Mouse (Mus musculus): ENCODE results near the gene Fmo3.

Fmo3 gene

DNA sequence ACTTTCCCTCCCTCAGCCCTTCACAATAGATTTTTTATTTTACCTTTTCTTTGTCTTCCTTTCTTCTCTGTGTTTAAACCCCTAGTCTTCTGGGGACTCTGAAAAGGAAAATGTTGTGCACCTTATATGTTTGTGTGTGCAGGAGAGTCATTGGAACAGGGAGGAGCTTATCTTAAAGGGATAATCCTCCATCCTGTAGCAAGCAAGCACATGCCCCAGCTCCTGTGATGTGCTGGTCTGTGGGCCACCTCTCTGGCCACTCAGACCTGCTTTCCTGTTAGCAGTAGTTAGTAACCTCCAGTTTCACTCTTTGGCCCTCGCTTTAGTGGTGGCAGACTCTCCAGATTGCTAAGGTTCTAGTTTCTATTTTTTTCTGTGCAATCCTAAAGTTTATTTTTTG, at the start of gene Fmo3:
Gene Fmo3 (minus strand): TSS at position 101 of the 400 bp plus-strand sequence.
- no peak for DNase-seq (ENCODE audit: low read depth, low spot score)

DNA sequence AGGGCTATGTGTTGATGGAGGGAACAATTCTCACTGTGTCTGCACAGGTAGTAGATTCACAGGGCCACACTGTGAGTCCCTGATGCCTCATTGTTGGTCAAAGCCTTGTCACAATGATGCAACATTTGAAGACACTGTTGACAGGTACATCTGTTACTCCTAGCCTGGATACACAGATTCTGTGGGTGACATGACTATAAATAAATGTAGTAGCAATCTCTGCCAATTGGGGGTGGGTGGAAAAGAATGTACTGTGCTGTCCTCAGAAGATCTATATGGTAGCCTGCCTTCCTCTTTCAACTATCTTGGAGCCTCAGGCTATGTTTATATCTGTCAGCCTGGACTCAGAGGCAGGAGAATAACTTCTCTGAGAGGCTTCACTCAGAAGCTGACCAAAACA, 38.7 kb upstream of the Fmo3 start:
- DNase-seq (ENCODE audit: low read depth, low spot score): no peak

DNA sequence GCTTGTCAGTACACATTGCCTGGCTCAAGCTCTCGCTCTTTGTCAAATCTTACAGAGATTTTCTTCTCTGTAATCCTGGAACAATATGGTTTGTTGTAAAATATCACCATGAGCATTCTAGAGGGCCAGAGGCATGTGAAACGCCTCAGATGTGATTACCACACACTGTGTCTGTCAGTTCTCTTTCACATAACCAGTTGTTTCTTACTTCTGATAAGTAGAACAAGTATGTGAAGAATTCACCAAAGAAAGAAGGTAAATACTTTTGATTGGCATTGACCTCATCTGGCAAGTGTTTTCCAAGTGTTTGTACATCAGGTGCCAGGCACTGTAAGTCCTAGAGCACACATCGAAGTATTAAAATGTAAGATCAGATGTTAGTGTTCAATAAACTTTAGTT, 24.9 kb upstream of the Fmo3 start:
- no peak for DNase-seq (ENCODE audit: low read depth, low spot score)

DNA sequence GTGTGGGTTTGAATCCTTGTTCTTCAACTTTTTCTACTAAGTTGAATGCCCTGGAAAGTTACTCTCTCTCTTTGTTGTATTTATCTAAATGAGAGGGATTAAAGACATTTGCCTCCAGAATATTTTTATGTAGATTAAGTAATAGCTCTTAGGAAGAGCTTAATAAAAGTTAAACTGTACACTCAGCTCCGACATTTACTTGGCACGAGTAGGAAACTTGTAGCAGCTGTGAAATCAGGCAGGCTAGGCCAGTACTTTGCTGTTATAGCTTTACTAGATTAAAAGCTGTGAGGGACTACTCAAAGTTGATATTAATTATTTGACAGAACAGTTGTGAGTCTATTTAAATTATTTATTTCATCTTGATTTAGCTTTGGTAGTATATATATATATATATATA, 19.2 kb upstream of the Fmo3 start:
- no peak for DNase-seq (ENCODE audit: low read depth, low spot score)

DNA sequence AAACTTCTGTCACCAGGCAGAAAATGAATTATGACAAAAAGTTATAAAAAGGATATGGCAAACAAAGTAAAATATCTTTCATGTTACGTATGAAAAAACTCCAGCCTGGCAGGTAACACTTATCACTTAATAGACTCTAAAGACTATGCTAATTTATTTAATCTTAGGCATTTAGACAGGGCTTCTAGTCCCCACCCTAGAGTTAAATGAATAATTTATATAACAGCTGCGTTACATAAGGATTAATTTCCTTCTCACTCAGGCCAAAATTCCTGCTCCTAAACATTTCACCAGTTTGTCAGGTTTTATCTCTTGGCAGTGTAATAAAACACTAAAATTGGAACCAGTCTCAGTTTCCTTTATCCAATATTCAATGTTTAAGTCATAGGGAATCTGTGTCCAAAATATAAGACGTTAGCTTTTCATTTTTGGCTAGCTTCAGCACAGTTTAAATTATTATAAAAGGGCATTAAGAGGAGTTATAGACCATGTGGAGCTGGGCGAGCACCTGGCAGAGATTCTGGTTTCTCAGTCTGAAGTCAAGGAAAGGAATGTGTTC, 17.0 kb upstream of the Fmo3 start:
- no peak for DNase-seq (ENCODE audit: low read depth, low spot score)

DNA sequence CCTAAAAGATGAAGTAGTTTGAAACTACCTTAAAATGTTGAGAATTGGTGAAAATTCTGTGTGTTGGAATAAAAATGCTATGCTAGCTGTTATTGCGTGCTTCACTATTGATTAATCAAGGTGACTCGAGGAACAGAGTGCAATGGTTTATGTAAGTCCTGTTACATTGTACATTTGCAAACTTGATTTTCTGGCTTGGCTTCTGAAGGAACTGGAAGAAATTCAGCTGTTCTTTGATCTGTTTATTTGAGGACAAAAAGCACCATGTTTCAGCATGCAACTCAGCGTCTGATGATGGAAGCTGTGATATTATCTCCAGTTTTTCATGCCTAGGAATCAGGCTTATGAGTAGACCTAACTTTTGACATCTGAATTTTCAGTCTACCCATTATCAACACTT, 3.2 kb upstream of the Fmo3 start:
- no peak for DNase-seq (ENCODE audit: low read depth, low spot score)

DNA sequence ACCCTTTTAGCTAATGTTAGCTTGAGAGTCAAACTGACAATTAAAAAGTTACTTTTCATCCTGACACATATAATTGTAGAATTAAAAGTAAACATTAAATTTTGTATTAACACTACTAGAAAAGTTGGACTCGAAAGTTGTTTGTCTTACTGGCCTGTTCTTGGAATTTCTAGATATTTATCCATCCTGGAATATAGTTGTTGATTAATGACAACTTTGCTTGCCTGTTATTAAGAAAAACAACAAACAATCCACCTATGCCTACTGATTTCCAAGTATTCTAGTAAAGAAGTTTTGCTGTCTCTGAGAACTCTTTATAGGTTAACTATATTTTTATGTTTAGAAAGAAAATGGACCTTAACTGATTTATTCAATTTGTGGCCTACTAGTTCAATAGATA, 2.4 kb upstream of the Fmo3 start:
- no peak for DNase-seq (ENCODE audit: low read depth, low spot score)

DNA sequence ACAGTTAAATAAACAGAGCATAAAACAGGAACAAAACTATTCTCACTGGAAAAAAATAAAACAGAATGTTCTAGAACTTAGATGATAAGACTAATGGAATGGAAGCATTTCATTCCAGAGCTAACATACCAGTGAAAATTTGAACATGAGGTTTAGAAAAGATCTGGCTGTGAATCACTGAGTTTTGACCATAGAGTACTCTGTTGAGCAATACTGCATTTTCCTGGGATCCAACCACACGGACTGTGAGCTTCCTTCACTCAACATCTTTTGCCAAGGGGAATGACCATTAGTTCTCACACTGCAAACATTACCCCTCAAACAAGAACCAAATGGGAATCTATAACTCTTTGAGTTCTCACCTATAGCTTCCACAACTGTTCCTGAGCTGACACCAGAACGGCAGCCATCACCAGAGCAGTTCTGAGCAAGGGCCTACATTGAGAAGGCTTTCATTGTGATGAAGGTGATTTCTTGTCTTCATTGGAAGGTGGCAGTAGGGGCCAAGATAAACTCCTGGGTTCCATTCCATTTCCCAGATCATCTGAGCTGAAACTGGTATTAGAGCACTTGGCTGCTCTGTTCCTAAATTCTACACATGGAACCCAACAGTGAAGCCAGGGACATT, 1.9 kb upstream of the Fmo3 start:
- no peak for DNase-seq (ENCODE audit: low read depth, low spot score)

DNA sequence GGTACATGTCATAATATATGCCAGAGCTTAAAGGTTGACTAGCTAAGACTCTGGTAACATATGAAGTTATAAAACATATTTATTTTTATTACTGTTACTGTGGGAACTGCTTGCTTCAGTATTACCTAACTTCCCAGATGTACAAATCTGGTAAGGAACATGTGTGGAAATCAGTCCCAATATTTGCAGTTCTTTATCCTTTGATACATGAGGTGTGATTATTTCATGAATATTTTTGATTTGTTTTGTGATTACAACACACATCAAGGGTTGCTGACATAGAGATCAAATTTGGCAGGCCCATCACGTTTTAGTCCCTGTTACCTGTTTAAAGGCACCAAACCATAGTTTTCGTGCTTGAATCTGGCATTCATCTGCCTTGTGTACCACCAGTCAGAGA, 20.8 kb downstream of the Fmo3 start:
- DNase-seq (ENCODE audit: low read depth, low spot score): no peak

DNA sequence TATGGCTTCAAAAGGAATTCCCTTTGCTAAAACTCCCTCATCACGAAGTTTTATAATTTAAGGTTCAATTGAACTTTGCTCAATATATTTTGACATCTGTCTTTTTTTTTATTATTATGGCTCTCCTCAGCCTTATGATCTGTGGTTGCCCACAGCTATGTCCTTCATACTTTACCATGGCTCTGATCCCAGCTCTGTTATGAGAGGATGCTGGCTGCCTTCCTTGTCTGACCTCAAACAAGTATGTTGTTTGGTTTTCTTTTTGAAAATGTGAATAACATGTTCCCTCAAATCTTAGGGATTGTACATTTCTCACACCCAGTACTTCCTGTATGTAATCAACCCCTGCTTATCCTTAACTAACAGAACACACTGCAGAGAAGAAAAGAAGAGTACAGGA, 26.9 kb downstream of the Fmo3 start:
- no peak for DNase-seq (ENCODE audit: low read depth, low spot score)

DNA sequence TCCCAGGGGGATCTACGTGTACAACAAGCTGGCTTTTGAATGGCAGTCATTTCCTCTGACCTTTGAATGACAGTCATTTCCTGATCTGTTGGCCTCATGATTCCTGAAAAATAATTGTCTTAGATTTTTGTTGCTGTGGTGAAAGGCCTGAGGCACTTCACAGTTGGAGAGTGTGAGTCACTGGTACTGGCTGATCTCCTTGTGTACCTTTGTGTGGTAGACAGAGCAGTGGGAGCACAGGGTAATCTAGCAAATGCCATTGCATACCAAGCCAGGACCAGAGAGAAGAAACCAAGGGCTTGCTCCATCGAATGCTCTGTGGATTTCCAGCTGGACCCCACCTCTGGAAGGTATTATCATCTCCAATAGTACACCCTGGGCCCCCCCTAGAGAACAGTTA, 31.2 kb downstream of the Fmo3 start:
- DNase-seq (ENCODE audit: low read depth, low spot score): no peak

DNA sequence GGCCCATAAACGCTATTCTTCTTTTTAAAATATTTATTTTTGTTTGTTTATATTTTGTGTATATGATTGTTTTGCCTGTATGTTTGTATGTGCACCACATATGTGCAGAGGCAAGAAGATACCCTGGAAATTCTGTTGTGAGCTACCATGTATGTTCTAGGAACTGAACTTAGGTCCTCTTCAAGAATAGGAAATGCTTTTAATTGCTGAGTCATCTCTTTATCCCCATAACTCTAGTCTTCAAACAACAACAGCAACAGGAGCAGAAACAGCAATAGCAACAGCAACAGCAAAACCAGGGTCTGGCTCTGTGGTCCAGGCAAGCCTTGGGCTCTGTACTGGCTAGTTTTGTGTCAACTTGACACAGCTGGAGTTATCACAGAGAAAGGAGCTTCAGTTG, 34.6 kb downstream of the Fmo3 start:
- no peak for DNase-seq (ENCODE audit: low read depth, low spot score)

DNA sequence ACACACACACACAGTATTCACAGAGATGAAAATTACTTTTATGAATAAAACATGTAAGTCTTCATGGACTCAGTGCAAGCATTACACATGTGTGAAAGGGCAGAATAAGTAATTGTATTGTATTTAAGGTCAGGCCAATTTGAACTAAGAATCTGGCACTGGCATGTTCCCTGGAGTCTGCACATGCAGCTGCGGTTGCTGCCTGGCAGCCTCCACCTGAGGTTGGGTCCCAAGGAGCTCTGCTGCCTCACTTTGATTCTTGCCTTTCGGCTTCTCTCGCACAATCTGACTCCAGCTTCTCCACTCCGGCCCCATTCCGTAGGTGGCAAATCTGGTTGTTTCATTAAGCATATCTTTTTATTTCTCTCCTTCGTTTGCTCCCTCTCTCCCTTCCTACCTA, 36.4 kb downstream of the Fmo3 start:
- no peak for DNase-seq (ENCODE audit: low read depth, low spot score)

DNA sequence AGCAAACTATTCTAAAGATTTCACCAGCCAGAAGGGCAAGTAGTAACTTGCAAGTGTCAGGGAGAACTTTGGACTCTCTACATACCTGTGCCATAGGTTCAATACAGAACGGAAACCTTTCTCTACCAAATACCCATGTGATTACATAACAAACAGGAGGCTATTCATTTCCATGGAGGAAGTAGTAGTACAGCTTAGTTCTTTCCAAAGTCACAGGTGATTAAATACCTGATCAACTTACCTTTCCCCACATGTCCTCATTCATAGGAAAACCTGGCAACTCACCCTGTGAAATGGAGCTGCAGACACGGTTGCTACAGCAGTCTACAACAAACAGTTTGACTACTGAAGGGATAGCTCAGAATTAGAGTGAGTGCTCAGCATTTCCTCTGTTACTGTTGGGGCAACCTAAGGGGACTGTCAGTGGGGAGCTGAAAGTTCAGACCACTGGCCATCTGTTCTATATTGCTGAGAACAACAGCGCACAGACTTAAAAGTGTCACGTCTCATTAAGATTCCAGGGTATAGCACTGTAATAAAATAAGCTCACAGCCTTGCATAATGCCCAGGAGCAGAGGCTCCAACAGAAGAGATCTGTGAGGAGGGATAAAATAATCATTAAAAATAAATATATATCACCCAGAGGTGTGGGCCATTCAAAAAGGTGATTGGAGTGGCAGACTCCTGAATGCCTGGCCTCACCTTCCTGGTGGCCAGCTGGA, 37.3 kb downstream of the Fmo3 start:
- no peak for DNase-seq (ENCODE audit: low read depth, low spot score)

DNA sequence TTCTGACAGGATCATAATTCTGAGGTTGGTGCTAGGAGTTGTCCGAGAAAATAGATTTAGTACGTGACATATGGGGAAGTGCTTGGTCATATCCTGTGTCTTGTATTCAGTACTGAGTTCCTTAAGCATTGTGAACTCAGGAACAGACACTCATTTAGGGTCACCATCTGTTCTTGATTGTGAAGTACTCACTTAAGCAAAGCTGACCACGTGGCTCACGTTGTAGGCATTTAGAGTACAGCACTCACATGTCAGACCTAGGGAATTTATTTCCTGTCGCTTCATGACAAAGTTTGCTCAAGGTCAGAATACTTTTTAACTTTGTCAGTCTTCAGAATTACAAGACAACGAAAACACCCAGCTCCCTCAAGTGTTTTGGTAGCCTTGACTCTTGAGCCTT, 40.6 kb downstream of the Fmo3 start:
- no peak for DNase-seq (ENCODE audit: low read depth, low spot score)

DNA sequence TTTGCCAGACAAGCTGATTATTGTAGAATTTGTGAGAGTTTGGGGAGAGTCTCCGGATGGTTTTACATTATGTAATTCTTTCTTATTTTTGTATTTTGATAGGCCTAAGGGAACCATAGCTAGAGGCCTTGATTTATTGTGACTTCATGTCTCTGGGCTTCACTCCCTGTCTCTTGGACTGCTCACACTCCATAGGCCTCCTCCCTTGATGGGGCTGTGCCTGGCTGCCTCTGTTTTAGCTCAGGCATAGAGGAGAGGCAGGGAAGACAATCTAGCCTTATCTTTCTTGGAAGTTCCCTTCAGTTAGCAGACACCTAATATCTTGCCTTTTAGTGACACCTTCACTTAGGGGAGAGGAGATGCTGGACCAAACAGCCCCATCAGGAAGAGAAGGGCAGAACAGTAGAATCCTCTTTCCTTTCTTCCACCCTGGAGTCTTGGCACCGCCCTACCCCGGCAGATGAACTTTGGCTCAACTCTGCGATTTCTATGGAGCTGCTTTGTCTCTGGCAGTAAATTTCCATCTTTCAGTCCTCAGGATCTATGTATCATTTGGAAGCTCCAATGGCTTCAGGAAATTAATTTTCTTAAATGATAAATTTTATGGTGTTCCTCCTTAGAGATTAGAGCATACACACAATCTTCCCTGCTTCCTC, 45.5 kb downstream of the Fmo3 start:
- no peak for DNase-seq (ENCODE audit: low read depth, low spot score)

DNA sequence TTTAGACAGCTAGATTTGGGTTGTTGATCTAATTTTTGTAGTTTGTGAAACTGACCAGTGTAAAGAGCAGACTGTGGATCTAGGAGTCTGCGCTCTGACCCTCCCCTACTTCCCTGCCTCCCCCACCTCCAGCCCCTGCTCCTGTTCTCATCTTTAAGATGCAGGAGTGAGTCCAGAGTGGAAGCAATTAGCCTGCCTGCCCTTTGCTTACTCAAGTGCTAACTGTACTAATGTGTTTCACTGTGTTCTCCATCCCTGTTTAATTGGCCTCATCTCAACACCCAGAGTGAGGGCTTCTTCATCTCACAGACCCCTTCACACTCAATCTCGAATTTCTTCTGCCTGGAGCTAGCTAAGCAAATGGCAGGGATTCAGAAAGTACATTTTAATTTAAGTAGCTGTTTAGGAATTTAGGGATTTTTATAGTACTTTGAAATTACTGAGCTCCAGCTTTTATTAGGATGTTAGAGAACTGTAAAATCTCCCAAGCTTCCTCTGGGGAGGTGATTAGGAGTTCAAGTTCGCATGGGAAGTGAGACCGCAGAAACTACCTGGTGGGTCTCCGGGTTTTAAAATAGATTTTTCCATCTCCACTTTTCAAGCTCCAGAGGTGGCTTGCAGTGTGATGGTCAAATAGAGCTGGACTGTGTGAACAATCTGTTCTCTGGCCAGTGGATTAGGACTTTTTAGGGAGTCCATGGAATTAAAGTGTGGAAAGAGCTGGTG, 46.2 kb downstream of the Fmo3 start:
- no peak for DNase-seq (ENCODE audit: low read depth, low spot score)

DNA sequence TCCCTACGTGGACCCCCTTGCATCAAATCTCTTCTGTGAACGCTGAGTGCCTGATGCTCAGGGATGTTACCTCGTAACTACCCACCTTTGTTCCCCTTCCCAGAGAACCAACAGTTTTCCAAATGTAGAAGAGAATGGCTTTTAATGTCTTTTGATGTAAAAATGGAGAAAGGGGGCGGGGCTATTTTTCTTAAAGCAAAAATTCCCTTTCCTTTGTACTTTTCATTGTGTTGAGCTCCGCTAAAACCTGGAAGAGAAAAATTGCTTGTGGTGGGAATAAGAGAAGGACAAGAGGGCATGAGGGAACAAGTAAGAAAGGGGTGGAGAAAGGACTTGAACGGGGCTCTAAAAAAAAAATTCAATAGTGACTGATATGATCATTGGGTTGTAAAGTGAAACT, 46.9 kb downstream of the Fmo3 start, which contains the start of gene Fmo6:
Gene Fmo6 (minus strand): TSS at position 101 of the 400 bp plus-strand sequence.
- no peak for DNase-seq (ENCODE audit: low read depth, low spot score)

DNA sequence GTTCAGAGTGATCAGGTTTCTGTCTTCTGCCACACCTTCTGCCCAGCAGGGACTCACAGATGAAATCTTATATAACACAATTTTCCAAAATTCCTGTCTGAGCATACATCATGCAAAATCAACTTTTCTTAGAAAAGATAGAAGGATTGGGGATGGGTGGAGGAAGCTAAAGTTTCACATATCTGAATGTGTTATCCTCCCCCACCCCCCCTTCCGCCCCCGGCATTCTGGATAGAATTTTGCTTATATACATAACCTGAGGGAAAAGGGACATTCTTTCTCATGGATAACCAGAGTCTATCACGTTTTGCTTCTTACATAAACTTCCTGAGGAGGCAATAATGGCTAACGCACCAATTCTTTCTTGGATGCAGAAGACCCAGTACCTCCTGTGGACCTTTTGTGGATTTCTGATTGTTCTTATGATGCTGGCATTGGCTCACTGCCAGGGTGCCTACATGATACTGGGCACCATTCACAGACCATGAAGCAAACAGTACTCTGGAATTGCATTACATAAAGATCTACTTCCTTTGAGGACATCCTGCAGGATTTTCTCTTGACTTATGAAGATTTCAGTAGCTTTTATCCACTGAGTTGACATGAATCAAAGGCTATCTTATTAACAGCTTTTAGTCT, 49.8 kb downstream of the Fmo3 start:
- no peak for DNase-seq (ENCODE audit: low read depth, low spot score)

DNA sequence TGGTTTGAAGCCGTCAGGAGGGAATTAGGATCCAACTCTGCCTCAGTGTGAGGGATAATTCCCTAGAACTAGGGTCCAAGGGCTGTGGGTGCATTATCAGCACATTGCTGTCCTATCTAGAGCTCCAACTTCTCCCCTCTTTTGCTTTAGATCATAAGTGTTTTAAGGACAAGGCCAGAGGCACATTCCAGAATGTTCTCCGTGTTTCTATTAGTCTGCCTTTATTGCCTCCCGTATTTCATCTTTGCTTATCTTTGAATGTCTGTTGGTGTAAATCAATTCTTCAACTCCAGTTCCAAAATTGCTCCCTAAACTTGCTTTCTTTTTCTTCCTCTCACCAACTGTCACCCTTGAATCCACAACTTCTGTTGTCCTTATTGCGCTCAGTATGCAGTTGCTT, 51.9 kb downstream of the Fmo3 start:
- no peak for DNase-seq (ENCODE audit: low read depth, low spot score)

DNA sequence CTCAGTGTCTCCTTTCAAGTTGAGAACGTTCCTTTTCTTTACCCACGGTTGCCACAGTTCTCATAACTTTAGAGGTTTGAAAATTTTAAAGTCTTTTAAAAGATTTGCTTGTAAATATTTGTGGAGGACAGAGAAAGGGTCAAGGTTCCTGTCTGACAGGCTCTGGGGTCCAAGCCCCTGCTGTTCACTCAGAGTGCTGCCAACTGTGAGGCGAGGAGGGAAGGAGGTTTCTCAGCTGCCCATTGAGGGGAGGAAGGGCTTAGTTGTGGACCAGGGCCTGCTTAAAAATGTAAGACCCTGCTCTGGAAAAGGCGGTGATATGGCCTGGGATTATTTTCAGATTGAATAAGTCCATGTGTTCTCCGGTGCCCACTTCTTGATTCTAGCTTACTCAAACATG, 52.4 kb downstream of the Fmo3 start:
- DNase-seq (ENCODE audit: low read depth, low spot score): no peak
